Mouse (Mus musculus) embryonic fibroblast, embryonic 13.5 days (primary cell): ENCODE results near the gene Tnk1. TPM values are rescaled to one million over a fixed set of nuclear protein-coding genes. Genes with fewer than 3 reads are reported as not detected.

Source experiments
- H3K27ac ChIP-seq: 2 replicates; pipeline ENCODE4 v1.5.1; 2012; ENCODE audit warnings: low read length, control low read depth, inconsistent platforms; ENCODE audit not compliant: insufficient read depth
- H3K4me1 ChIP-seq: 2 replicates; pipeline ENCODE4 v1.6.1; 2011; ENCODE audit warnings: low read length; ENCODE audit not compliant: control insufficient read depth, insufficient read depth
- H3K4me3 ChIP-seq: 2 replicates; pipeline ENCODE4 v1.5.1; 2011; ENCODE audit warnings: mild to moderate bottlenecking, control low read depth, low read length; ENCODE audit not compliant: insufficient read depth
- CTCF ChIP-seq: IDR thresholded peaks from 2 replicates; pipeline ENCODE4 v1.5.1; 2011; ENCODE audit warnings: mild to moderate bottlenecking, control low read depth, low read length, moderate library complexity, borderline replicate concordance; ENCODE audit not compliant: insufficient read depth
- POLR2A ChIP-seq: IDR thresholded peaks from 2 replicates; pipeline ENCODE4 v1.6.1; 2011; ENCODE audit warnings: low read depth, mild to moderate bottlenecking, control low read depth, low read length, moderate library complexity
- polyA plus RNA-seq: library from polyadenylated mRNA; stranded (reverse); fragments of >200 nt; gene quantifications from 2 replicates; pipeline ENCODE4 v1.2.4, GENCODE M21; 2011; ENCODE audit warnings: low read depth; ENCODE audit not compliant: missing spikeins, insufficient read length

Tnk1 gene
- polyA plus RNA-seq, 1 experiment, result not detected

DNA sequence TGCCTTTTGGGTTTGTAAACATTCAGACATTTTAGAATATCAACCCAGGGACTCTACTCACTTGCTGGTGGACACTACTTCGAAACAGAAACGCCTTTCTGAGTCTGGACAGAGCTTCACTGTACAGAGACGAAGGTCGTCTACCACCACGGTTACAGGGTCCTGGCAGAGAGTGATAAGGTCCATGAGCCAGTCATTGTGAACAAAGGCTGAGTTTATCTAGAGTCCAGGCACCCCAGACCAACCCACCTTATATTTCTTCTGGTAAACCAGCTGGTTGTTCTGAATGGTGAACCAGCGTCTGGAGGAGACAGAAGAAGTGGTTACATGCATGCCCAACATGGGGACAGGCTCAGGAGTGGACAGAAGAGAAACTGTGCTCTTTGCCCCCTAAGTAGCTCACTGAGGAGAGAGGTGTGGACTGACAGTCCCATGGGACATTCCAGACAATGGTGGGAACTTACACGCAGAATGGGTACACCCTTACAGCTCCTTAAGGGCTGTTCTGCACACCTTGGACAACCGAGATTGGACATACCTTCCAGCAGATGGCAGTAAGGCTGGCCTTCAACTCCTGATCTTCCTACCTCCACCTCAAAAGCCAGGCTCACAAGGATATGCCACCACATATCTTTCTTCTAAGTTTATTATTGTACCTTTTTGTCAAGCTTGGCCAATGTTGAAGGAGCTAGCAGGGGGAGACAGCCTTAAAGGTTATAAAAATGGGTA lies 28.5 kb upstream of the Tnk1 start:
- H3K4me1 ChIP-seq, result no peaks in the 10 kb centered on the region
- no peak for TF ChIP-seq CTCF
- no peak for TF ChIP-seq POLR2A
- H3K27ac ChIP-seq, result no peak overlapping the region
- no peak overlapping the region for H3K4me3 ChIP-seq

- H3K27ac ChIP-seq, result no peak overlapping the region
- TF ChIP-seq CTCF (no peak), POLR2A (no peak)
Observed at GRCm38 (mm10) chr11:69884663-69885062, 26.1 kb upstream of the Tnk1 start.

DNA sequence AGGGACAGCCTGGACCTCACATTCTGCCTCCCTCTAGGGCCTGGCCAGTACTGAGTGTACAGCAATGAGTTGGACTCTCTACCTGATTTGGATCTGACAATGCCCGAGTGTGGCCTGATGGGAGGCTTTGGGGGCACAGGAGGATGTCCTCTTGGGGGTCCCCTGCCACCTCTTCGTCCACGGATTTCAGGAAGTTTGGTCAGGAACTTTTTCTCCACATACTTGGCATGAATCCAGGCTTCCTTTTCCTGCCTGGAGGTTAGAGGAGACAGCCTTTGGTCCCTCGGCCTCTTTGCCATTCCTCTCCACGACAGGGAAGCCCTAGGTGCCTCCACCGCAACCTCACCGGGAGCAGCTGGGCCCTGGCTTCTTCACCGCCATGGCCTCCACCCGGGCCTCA lies 25.7 kb upstream of the Tnk1 start:
- H3K4me1 ChIP-seq, result no peaks in the 10 kb centered on the region
- H3K4me3 ChIP-seq, result no peak overlapping the region
- H3K27ac ChIP-seq, result no peak overlapping the region
- no peak for TF ChIP-seq POLR2A
- no peak for TF ChIP-seq CTCF

More at GRCm38 (mm10) chr11:69884663-69885062, 26.1 kb upstream of the Tnk1 start:
- H3K4me3 ChIP-seq, result no peak overlapping the region
- no peaks in the 10 kb centered on the region for H3K4me1 ChIP-seq

GRCm38 (mm10) chr11:69883527-69884151 lies 25.1 kb upstream of the Tnk1 start:
- no peak overlapping the region for H3K27ac ChIP-seq

DNA sequence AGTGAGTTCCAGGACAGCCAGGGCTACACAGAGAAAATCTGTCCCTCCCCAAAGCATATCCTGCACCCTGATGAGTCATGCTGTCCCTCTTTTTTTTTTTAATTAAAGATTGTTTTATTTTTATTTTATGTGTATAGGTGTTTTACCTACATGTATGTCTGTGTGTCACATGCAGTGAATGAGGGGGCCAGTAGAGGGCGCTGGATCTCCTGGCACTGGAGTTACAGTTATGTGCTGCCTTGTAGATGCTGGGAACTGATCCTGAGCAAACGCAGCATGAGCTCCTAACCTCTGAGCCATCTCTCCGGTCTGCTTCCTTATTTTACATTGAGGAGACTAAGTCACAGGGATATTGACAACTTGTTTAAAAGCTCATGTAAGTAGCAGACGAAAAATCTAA lies 24.5 kb upstream of the Tnk1 start:
- TF ChIP-seq POLR2A (no peak), CTCF (no peak)
- Histone ChIP-seq H3K27ac (no peak overlapping the region), H3K4me3 (no peak overlapping the region), H3K4me1 (no peaks in the 10 kb centered on the region)

More at GRCm38 (mm10) chr11:69883527-69884151, 25.1 kb upstream of the Tnk1 start:
- Histone ChIP-seq H3K4me1 (no peaks in the 10 kb centered on the region), H3K4me3 (no peak overlapping the region)
- no peak for TF ChIP-seq CTCF

- peak overlapping the region; percentile 96 for H3K27ac ChIP-seq
Observed at GRCm38 (mm10) chr11:69881787-69882670, 23.5 kb upstream of the Tnk1 start.

GRCm38 (mm10) chr11:69880853-69881603 lies 22.5 kb upstream of the Tnk1 start, which contains the start of gene Kctd11:
Gene Kctd11, minus strand, starts transcription at chr11:69881406.
- Histone ChIP-seq H3K4me3 (peak within 1 kb of the TSS; percentile 80), H3K4me1 (no peaks in the 10 kb centered on the region; the same call in 1 of the 2 replicates), H3K27ac (peak within 1 kb of the TSS; percentile 96)
- TF ChIP-seq POLR2A, result peak; percentile 88
- TF ChIP-seq CTCF, result no peak

More at GRCm38 (mm10) chr11:69881787-69882670, 23.5 kb upstream of the Tnk1 start:
- Histone ChIP-seq H3K4me3 (peak overlapping the region; percentile 80), H3K4me1 (no peaks in the 10 kb centered on the region; the same call in 1 of the 2 replicates)
- TF ChIP-seq CTCF (no peak), POLR2A (no peak)

DNA sequence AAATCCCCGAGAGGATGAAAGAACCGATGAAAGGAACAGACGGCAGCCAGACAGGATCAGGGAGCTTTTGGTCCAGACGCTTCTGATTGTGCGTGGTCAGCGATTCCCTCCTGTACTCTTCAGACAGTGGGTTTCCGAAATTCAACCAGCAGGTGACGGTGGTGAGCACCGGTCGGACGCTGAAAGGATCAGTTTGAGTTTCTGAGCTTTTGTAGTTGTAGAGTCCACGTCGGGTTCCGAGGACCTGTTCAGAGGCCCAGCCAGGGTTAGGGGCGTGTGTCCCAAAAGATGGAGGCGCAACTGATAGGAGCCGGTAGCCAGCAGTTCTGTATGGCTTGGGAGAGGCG lies 21.9 kb upstream of the Tnk1 start:
- peak overlapping the region; percentile 80 for H3K4me3 ChIP-seq
- H3K27ac ChIP-seq, result peak overlapping the region; percentile 96
- no peaks in the 10 kb centered on the region; the same call in 1 of the 2 replicates for H3K4me1 ChIP-seq
- peak; percentile 63; the same call in 1 of the 2 replicates for TF ChIP-seq CTCF
- TF ChIP-seq POLR2A, result no peak

DNA sequence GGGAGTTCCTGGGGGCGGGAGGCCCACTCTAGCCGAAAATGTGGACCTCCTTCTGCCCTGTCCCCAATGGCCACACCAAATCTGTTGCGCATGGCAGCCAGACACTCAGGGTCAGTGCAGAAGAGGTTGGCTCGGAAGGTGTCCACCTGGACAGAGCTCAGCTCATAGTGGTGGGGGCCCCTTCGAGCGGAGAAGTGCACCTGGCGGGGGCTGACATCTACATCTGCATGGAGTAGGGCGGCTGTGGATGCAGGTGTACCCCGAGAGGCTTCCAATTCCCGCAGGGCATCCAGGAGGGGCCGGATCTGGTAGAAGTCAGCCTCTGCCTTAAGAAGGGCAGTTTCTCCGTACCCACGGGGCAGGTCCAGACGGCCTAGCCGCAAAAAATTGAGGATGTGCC lies 21.2 kb upstream of the Tnk1 start:
- H3K4me1 ChIP-seq, result no peaks in the 10 kb centered on the region; the same call in 1 of the 2 replicates
- H3K4me3 ChIP-seq, result peak overlapping the region; percentile 80
- peak overlapping the region; percentile 96 for H3K27ac ChIP-seq
- TF ChIP-seq CTCF, result no peak
- 0 out of 2 replicates have a peak, but pooled peaks have one; percentile 4 for TF ChIP-seq POLR2A
